Mouse (Mus musculus): ENCODE measurements at regions not wholly inside any gene's neighbourhood (a gene's known extent, or its start where the extent isn't known, plus 50 kb on each side); places are given as distances from the start of the nearest gene placed in this dataset.

GRCm38 (mm10) chr12:16013354-16013753 lies 196.6 kb upstream of the Trib2 start:
- DNase-seq = no peak

GRCm38 (mm10) chr12:16012081-16012480 lies 195.4 kb upstream of the Trib2 start:
- no peak for DNase-seq

- peak; percentile 10 for DNase-seq
These were observed 193.3 kb upstream of the Trib2 start for GRCm38 (mm10) chr12:16009822-16010620.

GRCm38 (mm10) chr12:16008763-16009515 lies 192.2 kb upstream of the Trib2 start:
- no peak for DNase-seq

GRCm38 (mm10) chr12:16008261-16008660 lies 191.5 kb upstream of the Trib2 start:
- no peak for DNase-seq

GRCm38 (mm10) chr12:16006688-16007087 lies 190.0 kb upstream of the Trib2 start:
- DNase-seq = no peak

- no peak for DNase-seq
These were observed 189.6 kb upstream of the Trib2 start for GRCm38 (mm10) chr12:16006286-16006685.

- DNase-seq = no peak
These were observed 185.1 kb upstream of the Trib2 start for GRCm38 (mm10) chr12:16001811-16002210.

- no peak for DNase-seq
These were observed 184.5 kb upstream of the Trib2 start for GRCm38 (mm10) chr12:16001225-16001624.

GRCm38 (mm10) chr12:15998331-15998730 lies 181.6 kb upstream of the Trib2 start:
- no peak for DNase-seq

- no peak for DNase-seq
These were observed 177.1 kb upstream of the Trib2 start for GRCm38 (mm10) chr12:15993866-15994265.

- DNase-seq = no peak
These were observed 169.6 kb upstream of the Trib2 start for GRCm38 (mm10) chr12:15986351-15986750.

- DNase-seq = no peak
These were observed 168.9 kb upstream of the Trib2 start for GRCm38 (mm10) chr12:15985649-15986048.

- no peak for DNase-seq
These were observed 167.0 kb upstream of the Trib2 start for GRCm38 (mm10) chr12:15983591-15984300.

- DNase-seq = no peak
These were observed 165.0 kb upstream of the Trib2 start for GRCm38 (mm10) chr12:15981741-15982140.

GRCm38 (mm10) chr12:15979233-15979632 lies 162.5 kb upstream of the Trib2 start:
- DNase-seq = no peak

GRCm38 (mm10) chr12:15971786-15972185 lies 155.1 kb upstream of the Trib2 start:
- DNase-seq = no peak

GRCm38 (mm10) chr12:15970262-15970661 lies 153.5 kb upstream of the Trib2 start:
- DNase-seq = no peak

GRCm38 (mm10) chr12:15967550-15968102 lies 150.9 kb upstream of the Trib2 start:
- DNase-seq = no peak

- DNase-seq = no peak
These were observed 149.9 kb upstream of the Trib2 start for GRCm38 (mm10) chr12:15966631-15967030.

- no peak for DNase-seq
These were observed 149.2 kb upstream of the Trib2 start for GRCm38 (mm10) chr12:15965921-15966320.

GRCm38 (mm10) chr12:15964073-15964472 lies 147.4 kb upstream of the Trib2 start:
- no peak for DNase-seq

- no peak for DNase-seq
These were observed 145.1 kb upstream of the Trib2 start for GRCm38 (mm10) chr12:15961834-15962233.

Data from layer of hippocampus, adult 9-11 months (tissue).